Mouse (Mus musculus): Measurements from ENCODE around the gene G6pc3. TPM values are rescaled to one million over a fixed set of nuclear protein-coding genes. Genes with fewer than 3 reads are reported as not detected.

Gene G6pc3
- polyA plus RNA-seq, 1 experiment from 2014 or later = 26.8 TPM

DNA sequence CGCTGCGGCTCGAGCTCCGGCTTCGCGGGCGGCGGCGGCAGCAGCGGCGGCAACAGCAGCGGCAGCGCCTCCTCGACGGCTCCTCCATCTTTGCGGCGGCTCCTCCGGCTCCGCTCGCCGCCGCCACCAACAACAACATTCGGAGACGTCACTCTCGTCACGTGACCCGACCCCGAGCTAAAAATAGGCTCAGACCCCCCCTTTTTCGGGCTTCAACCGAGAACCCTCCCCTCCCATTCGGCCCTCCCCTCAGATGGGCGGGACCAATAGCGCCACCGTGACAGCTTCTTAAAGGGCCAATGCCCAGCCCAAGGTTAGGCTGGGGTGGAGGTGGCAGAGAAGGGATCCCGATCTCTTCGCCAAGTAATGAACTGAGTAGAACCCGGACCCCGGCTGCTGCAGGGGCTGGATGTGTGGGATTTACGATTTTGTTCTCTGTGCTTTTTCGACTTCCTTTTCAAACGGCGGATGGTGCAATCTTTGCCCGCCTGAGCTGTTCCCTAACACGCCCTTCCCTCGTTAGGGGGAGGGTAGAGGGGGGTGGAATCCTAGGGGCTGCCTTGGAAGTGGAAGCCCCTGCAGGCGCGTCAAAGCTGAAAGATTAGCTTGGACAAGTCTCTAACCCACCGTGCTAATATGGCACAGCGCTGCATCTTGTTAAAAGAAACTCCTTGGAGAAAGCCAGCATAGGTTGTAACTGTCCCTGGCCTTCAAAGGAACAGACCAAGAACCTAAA, 40.8 kb downstream of the G6pc3 start, which contains the start of gene Hdac5:
TSS of gene Hdac5 (minus strand) at position 161 of the 736 bp plus-strand sequence.
- Histone ChIP-seq H3K4me3 (peak within 1 kb of the TSS; percentile 94), H3K36me3 (no peaks in the 10 kb centered on the region), H3K27me3 (no peaks in the 10 kb centered on the region), H3K4me2 (replicated peaks) (peak within 1 kb of the TSS; percentile 88), H3K9me3 (replicated peaks) (no peaks in the 10 kb centered on the region), H3K9ac (peak within 1 kb of the TSS; percentile 94), H3K4me1 (peaks cover 44% of the 10 kb centered on the region), H3K27ac (peak within 1 kb of the TSS; percentile 96)
- peak; percentile 87 for ATAC-seq (ENCODE audit: low FRiP score)
- WGBS = 0% methylated on average over 34 of the region's 49 CpGs

GRCm38 (mm10) chr11:102236022-102236421, 46.6 kb downstream of the G6pc3 start:
- Histone ChIP-seq H3K27ac (no peak overlapping the region), H3K27me3 (no peaks in the 10 kb centered on the region), H3K9ac (no peak overlapping the region), H3K4me3 (no peak overlapping the region), H3K4me1 (0 out of 2 replicates have a peak, but pooled peaks cover 3% of the 10 kb centered on the region), H3K9me3 (replicated peaks) (no peaks in the 10 kb centered on the region), H3K4me2 (replicated peaks) (no peak overlapping the region), H3K36me3 (no peaks in the 10 kb centered on the region)
- no peak for ATAC-seq (ENCODE audit: low FRiP score)
- 75% methylated on average over 2 of the region's 2 CpGs for WGBS

DNA sequence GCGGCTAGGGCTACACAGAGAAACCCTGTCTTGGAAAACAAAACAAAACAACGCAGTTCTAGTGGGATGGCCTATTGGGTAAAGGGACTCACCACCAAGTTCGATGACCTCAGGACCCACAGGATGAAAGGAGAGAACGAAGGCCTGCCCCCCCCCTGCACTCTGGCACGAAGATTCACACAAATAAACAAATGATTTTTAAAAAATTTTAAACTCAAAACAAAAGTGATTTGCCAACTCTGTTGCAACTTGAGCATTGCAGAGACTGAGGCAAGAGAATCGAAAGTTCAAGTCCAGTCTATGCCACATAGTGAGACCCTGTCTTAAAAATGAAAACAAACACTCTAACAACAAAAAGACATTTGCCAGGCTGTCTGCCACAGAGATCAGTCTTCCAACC, 51.2 kb downstream of the G6pc3 start:
- Histone ChIP-seq H3K9ac (no peak overlapping the region), H3K4me1 (peaks cover 16% of the 10 kb centered on the region), H3K36me3 (no peaks in the 10 kb centered on the region), H3K4me3 (no peak overlapping the region), H3K9me3 (replicated peaks) (no peaks in the 10 kb centered on the region), H3K4me2 (replicated peaks) (no peak overlapping the region), H3K27ac (no peak overlapping the region), H3K27me3 (no peaks in the 10 kb centered on the region)
- ATAC-seq (ENCODE audit: low FRiP score) = no peak
- WGBS = 89% methylated on average over 6 of the region's 6 CpGs

GRCm38 (mm10) chr11:102241246-102241645, 51.8 kb downstream of the G6pc3 start:
- Histone ChIP-seq H3K9me3 (replicated peaks) (no peaks in the 10 kb centered on the region), H3K4me2 (replicated peaks) (no peak overlapping the region), H3K27me3 (no peaks in the 10 kb centered on the region), H3K27ac (no peak overlapping the region), H3K9ac (no peak overlapping the region), H3K4me1 (peaks cover 17% of the 10 kb centered on the region), H3K36me3 (no peaks in the 10 kb centered on the region), H3K4me3 (no peak overlapping the region)
- WGBS = 88% methylated on average over 5 of the region's 5 CpGs
- no peak for ATAC-seq (ENCODE audit: low FRiP score)

- no peak overlapping the region for H3K27ac ChIP-seq
- H3K9me3 ChIP-seq (replicated peaks) = no peaks in the 10 kb centered on the region
- no peak for ATAC-seq (ENCODE audit: low FRiP score)
- no peaks in the 10 kb centered on the region for H3K36me3 ChIP-seq
- no peak overlapping the region for H3K9ac ChIP-seq
- 48% methylated on average over 5 of the region's 5 CpGs for WGBS
- H3K4me2 ChIP-seq (replicated peaks) = no peak overlapping the region
- peaks cover 16% of the 10 kb centered on the region for H3K4me1 ChIP-seq
- no peak overlapping the region for H3K4me3 ChIP-seq
- H3K27me3 ChIP-seq = no peaks in the 10 kb centered on the region
Measured at GRCm38 (mm10) chr11:102241874-102242273, 52.5 kb downstream of the G6pc3 start.

Small RNA genes lying within 50 kb of the gene (microRNA-seq; reads per million reads assigned to microRNA genes)
- 1.6 reads per million for gene Mir8101

Other genes starting within 250 kb of the G6pc3 start
- gene Sost, start 222.6 kb upstream of the G6pc3 start, polyA plus RNA-seq (2016; fragmentation: Nextera tagmentation; extraction: Ambion mirVana) = 0.46 and 0.79 TPM in 2 replicates
- gene Cfap97d1, start 205.3 kb upstream of the G6pc3 start, polyA plus RNA-seq (2016; fragmentation: Nextera tagmentation; extraction: Ambion mirVana) = not detected in 2 replicates
- 11.4 and 12.9 TPM in 2 replicates for gene Dusp3, start 202.6 kb upstream of the G6pc3 start, polyA plus RNA-seq (2016; fragmentation: Nextera tagmentation; extraction: Ambion mirVana)
- 35.6 and 36.2 TPM in 2 replicates for gene Mpp3, start 161.2 kb upstream of the G6pc3 start, polyA plus RNA-seq (2016; fragmentation: Nextera tagmentation; extraction: Ambion mirVana)
- gene Cd300lg, start 148.1 kb upstream of the G6pc3 start, polyA plus RNA-seq (2016; fragmentation: Nextera tagmentation; extraction: Ambion mirVana) = 0.12 and 0.43 TPM in 2 replicates
- 22.0 and 24.1 TPM in 2 replicates for gene Mpp2, start 101.1 kb upstream of the G6pc3 start, polyA plus RNA-seq (2016; fragmentation: Nextera tagmentation; extraction: Ambion mirVana)
- gene Ppy, start 88.3 kb upstream of the G6pc3 start, polyA plus RNA-seq (2016; fragmentation: Nextera tagmentation; extraction: Ambion mirVana) = not detected in 2 replicates
- 3.3 and 5.5 TPM in 2 replicates for gene Pyy, start 81.8 kb upstream of the G6pc3 start, polyA plus RNA-seq (2016; fragmentation: Nextera tagmentation; extraction: Ambion mirVana)
- 0.14 TPM in 1 of 2 replicates, not detected in the other for gene Nags, start 44.1 kb upstream of the G6pc3 start, polyA plus RNA-seq (2016; fragmentation: Nextera tagmentation; extraction: Ambion mirVana)
- 37.9 and 40.4 TPM in 2 replicates for gene Tmem101, start 33.2 kb upstream of the G6pc3 start, polyA plus RNA-seq (2016; fragmentation: Nextera tagmentation; extraction: Ambion mirVana)
- 114 TPM in 2 replicates for gene Lsm12, start 4.3 kb upstream of the G6pc3 start, polyA plus RNA-seq (2016; fragmentation: Nextera tagmentation; extraction: Ambion mirVana)
- gene Hdac5, start 40.5 kb downstream of the G6pc3 start, polyA plus RNA-seq (2016; fragmentation: Nextera tagmentation; extraction: Ambion mirVana) = 97.2 and 103 TPM in 2 replicates
- 9.4 and 12.5 TPM in 2 replicates for gene BC030867, start 59.3 kb downstream of the G6pc3 start, polyA plus RNA-seq (2016; fragmentation: Nextera tagmentation; extraction: Ambion mirVana)
- not detected in 2 replicates for gene Asb16, start 79.1 kb downstream of the G6pc3 start, polyA plus RNA-seq (2016; fragmentation: Nextera tagmentation; extraction: Ambion mirVana)
- 67.9 and 68.4 TPM in 2 replicates for gene Tmub2, start 95.3 kb downstream of the G6pc3 start, polyA plus RNA-seq (2016; fragmentation: Nextera tagmentation; extraction: Ambion mirVana)
- gene Atxn7l3, start 107.0 kb downstream of the G6pc3 start, polyA plus RNA-seq (2016; fragmentation: Nextera tagmentation; extraction: Ambion mirVana) = 28.5 and 29.7 TPM in 2 replicates
- 101 and 111 TPM in 2 replicates for gene Ubtf, start 130.1 kb downstream of the G6pc3 start, polyA plus RNA-seq (2016; fragmentation: Nextera tagmentation; extraction: Ambion mirVana)
- 30.8 and 33.5 TPM in 2 replicates for gene Slc4a1, start 176.6 kb downstream of the G6pc3 start, polyA plus RNA-seq (2016; fragmentation: Nextera tagmentation; extraction: Ambion mirVana)
- gene Rundc3a, start 203.8 kb downstream of the G6pc3 start, polyA plus RNA-seq (2016; fragmentation: Nextera tagmentation; extraction: Ambion mirVana) = 125 and 140 TPM in 2 replicates
- gene Slc25a39, start 218.3 kb downstream of the G6pc3 start, polyA plus RNA-seq (2016; fragmentation: Nextera tagmentation; extraction: Ambion mirVana) = 148 and 157 TPM in 2 replicates
- 96.9 and 101 TPM in 2 replicates for gene Grn, start 240.7 kb downstream of the G6pc3 start, polyA plus RNA-seq (2016; fragmentation: Nextera tagmentation; extraction: Ambion mirVana)

Measured in hindbrain, embryonic 12.5 days (tissue).